ENCODE assay signal across 23 mouse cellular contexts in the genomic region with DNA sequence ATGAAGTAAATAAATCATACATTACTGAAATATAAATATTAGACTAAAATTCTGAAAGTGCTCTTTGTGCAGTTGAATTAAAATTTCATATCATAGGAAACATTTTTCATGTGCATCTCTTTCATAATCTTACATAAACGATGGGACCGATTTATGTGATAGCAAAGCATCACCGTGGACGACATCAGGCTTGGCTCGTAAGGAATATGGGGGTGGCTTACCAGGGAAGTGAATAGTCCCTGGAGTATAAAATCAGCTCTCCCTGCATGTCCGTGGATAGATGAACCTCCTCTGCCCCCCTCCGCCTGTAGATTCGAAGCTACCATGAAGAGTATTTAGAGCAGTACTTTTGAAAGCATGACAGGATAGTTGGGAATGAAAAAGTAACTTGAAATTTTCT.
"Had no signal": no experiment of that assay in that cellular context is flagged by ENCODE, and none has a peak within 500 bp of the region (broad histone marks: within the 10 kb centered on the region; RNA-seq: fewer than 3 reads in every experiment).

No protein-coding gene starts in this region.

- H3K27ac ChIP-seq: heart, embryonic 13.5 days; heart, embryonic 15.5 days; hindbrain, embryonic 13.5 days; hindbrain, embryonic 15.5 days; hindbrain, postnatal 0 days; kidney, embryonic 15.5 days; kidney, postnatal 0 days; limb, embryonic 13.5 days; limb, embryonic 15.5 days; liver, embryonic 13.5 days had no signal

- H3K4me3 ChIP-seq: heart, embryonic 13.5 days; heart, embryonic 15.5 days; hindbrain, embryonic 13.5 days; hindbrain, embryonic 15.5 days; kidney, embryonic 15.5 days; limb, embryonic 13.5 days; limb, embryonic 15.5 days; liver, embryonic 13.5 days had no signal

- DNase-seq: gastrocnemius, postnatal 14 days; gastrocnemius, postnatal 36 days; heart, adult 18-20 months; heart, postnatal 14 days; heart, postnatal 36 days; kidney, adult 11 months; kidney, adult 2 months; kidney, adult 9 months; kidney, postnatal 14 days; kidney, postnatal 36 days; layer of hippocampus, adult 9-11 months; layer of hippocampus, postnatal 36 days; left cerebral cortex, postnatal 4 days; liver, embryonic 13.5 days had no signal

- H3K4me1 ChIP-seq: hindbrain, embryonic 15.5 days; kidney, embryonic 15.5 days had no signal

- H3K27me3 ChIP-seq: heart, embryonic 13.5 days; heart, embryonic 15.5 days; hindbrain, embryonic 13.5 days; hindbrain, embryonic 15.5 days; kidney, embryonic 15.5 days; limb, embryonic 13.5 days; limb, embryonic 15.5 days; liver, embryonic 13.5 days had no signal
